Mouse (Mus musculus) liver, embryonic 16.5 days (tissue): ENCODE measurements around the gene Ovol3. TPM values are rescaled to one million over a fixed set of nuclear protein-coding genes. Genes with fewer than 3 reads are reported as not detected.

Source experiments
- ATAC-seq: fragments of 200-750 bp; cut with Nextera tagmentation; 2 replicates; pipeline ENCODE4 v1.8.0; 2017; ENCODE audit warnings: low read depth, mild to moderate bottlenecking, moderate number of reproducible peaks, moderate library complexity
- H3K27ac ChIP-seq: fragments of 300-500 bp; sonication (generic); 2 replicates; pipeline ENCODE4 v1.5.1; 2014; ENCODE audit warnings: mild to moderate bottlenecking, low read length
- H3K27me3 ChIP-seq: fragments of 300-500 bp; sonication (generic); 2 replicates; pipeline ENCODE4 v1.6.1; 2014; ENCODE audit warnings: low read depth, low read length, mixed read lengths; ENCODE audit not compliant: control insufficient read depth, insufficient read depth
- H3K36me3 ChIP-seq: fragments of 300-500 bp; sonication (generic); 2 replicates; pipeline ENCODE4 v1.6.1; 2014; ENCODE audit warnings: mild to moderate bottlenecking; ENCODE audit not compliant: control insufficient read depth, insufficient read depth
- H3K4me1 ChIP-seq: fragments of 300-500 bp; sonication (generic); 2 replicates; pipeline ENCODE4 v1.6.1; 2014; ENCODE audit warnings: low read depth, low read length, mixed read lengths; ENCODE audit not compliant: control insufficient read depth
- H3K4me2 ChIP-seq: fragments of 300-500 bp; sonication (generic); 2 replicates; pipeline ENCODE4 v1.6.1; 2014; ENCODE audit warnings: low read depth, low read length, mixed read lengths
- H3K4me3 ChIP-seq: fragments of 300-500 bp; sonication (generic); 2 replicates; pipeline ENCODE4 v1.5.1; 2014; ENCODE audit warnings: low read depth, mild to moderate bottlenecking, low read length
- H3K9ac ChIP-seq: fragments of 300-500 bp; sonication (generic); 2 replicates; pipeline ENCODE4 v1.6.1; 2014; ENCODE audit warnings: low read depth, low read length
- H3K9me3 ChIP-seq: fragments of 300-500 bp; sonication (generic); replicated peaks from 2 replicates; pipeline ENCODE4 v1.6.1; 2016; ENCODE audit warnings: low read length; ENCODE audit not compliant: control insufficient read depth
- WGBS: fragments of 180-500 bp; shearing (Covaris S2); extraction: QIAGEN DNeasy Blood & Tissue Kit; methylation state at CpG from one replicate; pipeline ENCODE4 v1.1.7; 2014; ENCODE audit not compliant: insufficient replicate concordance; 5-methylcytosine and 5-hydroxymethylcytosine counted together
- polyA plus RNA-seq: library from polyadenylated mRNA; unstranded; fragments of >200 nt; fragmentation: Nextera tagmentation; extraction: Ambion mirVana; gene quantifications from 2 replicates; pipeline ENCODE4 v1.2.1, GENCODE M21; 2015

Gene Ovol3
- polyA plus RNA-seq, 1 experiment from 2014 or later: not detected

- Histone ChIP-seq H3K4me2 (peak overlapping the region; percentile 90), H3K4me1 (peaks cover 26% of the 10 kb centered on the region), H3K9ac (peak overlapping the region; percentile 80), H3K4me3 (peak overlapping the region; percentile 79), H3K36me3 (peaks cover 12% of the 10 kb centered on the region), H3K9me3 (no peaks in the 10 kb centered on the region), H3K27me3 (no peaks in the 10 kb centered on the region), H3K27ac (peak overlapping the region; percentile 91)
- peak; percentile 82 for ATAC-seq
- 1% methylated on average over 25 of the region's 26 CpGs for WGBS
Observed at GRCm38 (mm10) chr7:30193581-30194100, 41.9 kb downstream of the Ovol3 start.

- no peak overlapping the region; the same call in 1 of the 2 replicates for H3K27ac ChIP-seq
- H3K9me3 ChIP-seq: no peaks in the 10 kb centered on the region
- peak overlapping the region; percentile 90 for H3K4me2 ChIP-seq
- peaks cover 12% of the 10 kb centered on the region for H3K36me3 ChIP-seq
- H3K4me3 ChIP-seq: no peak overlapping the region; the same call in 1 of the 2 replicates
- 60% methylated on average over 9 of the region's 9 CpGs for WGBS
- ATAC-seq: no peak
- H3K9ac ChIP-seq: peak overlapping the region; percentile 38
- no peaks in the 10 kb centered on the region for H3K27me3 ChIP-seq
- peaks cover 23% of the 10 kb centered on the region for H3K4me1 ChIP-seq
Observed at GRCm38 (mm10) chr7:30193013-30193412, 42.5 kb downstream of the Ovol3 start.

- no peak for ATAC-seq
- 87% methylated on average over 12 of the region's 12 CpGs for WGBS
- H3K27me3 ChIP-seq: no peaks in the 10 kb centered on the region
- no peak overlapping the region for H3K4me2 ChIP-seq
- peaks cover 18% of the 10 kb centered on the region for H3K36me3 ChIP-seq
- H3K9ac ChIP-seq: no peak overlapping the region
- no peaks in the 10 kb centered on the region for H3K9me3 ChIP-seq
- H3K4me3 ChIP-seq: no peak overlapping the region
- H3K4me1 ChIP-seq: peaks cover 23% of the 10 kb centered on the region
- no peak overlapping the region for H3K27ac ChIP-seq
Observed at GRCm38 (mm10) chr7:30192088-30192487, 43.4 kb downstream of the Ovol3 start.

- 81% methylated on average over 4 of the region's 4 CpGs for WGBS
- no peak overlapping the region for H3K9ac ChIP-seq
- H3K4me2 ChIP-seq: no peak overlapping the region
- no peaks in the 10 kb centered on the region for H3K27me3 ChIP-seq
- peaks cover 28% of the 10 kb centered on the region for H3K36me3 ChIP-seq
- H3K4me3 ChIP-seq: no peak overlapping the region
- no peak overlapping the region for H3K27ac ChIP-seq
- no peaks in the 10 kb centered on the region for H3K9me3 ChIP-seq
- peaks cover 16% of the 10 kb centered on the region for H3K4me1 ChIP-seq
- no peak for ATAC-seq
Observed at GRCm38 (mm10) chr7:30189116-30189491, 46.4 kb downstream of the Ovol3 start.

- Histone ChIP-seq H3K4me3 (no peak overlapping the region), H3K4me2 (no peak overlapping the region), H3K9ac (no peak overlapping the region), H3K4me1 (peaks cover 19% of the 10 kb centered on the region), H3K9me3 (no peaks in the 10 kb centered on the region), H3K36me3 (peaks cover 28% of the 10 kb centered on the region), H3K27ac (no peak overlapping the region), H3K27me3 (no peaks in the 10 kb centered on the region)
- WGBS: 77% methylated on average over 12 of the region's 12 CpGs
- no peak for ATAC-seq
Observed at GRCm38 (mm10) chr7:30188344-30189115, 47.0 kb downstream of the Ovol3 start.

- 72% methylated on average over 13 of the region's 13 CpGs for WGBS
- Histone ChIP-seq H3K36me3 (peaks cover 15% of the 10 kb centered on the region), H3K27me3 (no peaks in the 10 kb centered on the region), H3K27ac (no peak overlapping the region), H3K9ac (no peak overlapping the region), H3K4me3 (no peak overlapping the region; the same call in 1 of the 2 replicates), H3K4me2 (no peak overlapping the region), H3K4me1 (peaks cover 11% of the 10 kb centered on the region), H3K9me3 (no peaks in the 10 kb centered on the region)
- no peak for ATAC-seq
Observed at GRCm38 (mm10) chr7:30184641-30185348, 50.7 kb downstream of the Ovol3 start.

GRCm38 (mm10) chr7:30183879-30184289 is 51.6 kb downstream of the Ovol3 start, which contains the start of gene Cox7a1:
Gene Cox7a1 (plus strand): TSS chr7:30184144.
- no peaks in the 10 kb centered on the region for H3K27me3 ChIP-seq
- H3K36me3 ChIP-seq: peaks cover 15% of the 10 kb centered on the region
- peak within 1 kb of the TSS; percentile 70 for H3K4me2 ChIP-seq
- H3K4me1 ChIP-seq: peaks cover 11% of the 10 kb centered on the region
- WGBS: under 1% methylated on average over 11 of the region's 11 CpGs
- peak within 1 kb of the TSS; percentile 47 for H3K4me3 ChIP-seq
- peak; percentile 92 for ATAC-seq
- peak within 1 kb of the TSS; percentile 45 for H3K9ac ChIP-seq
- 0 out of 2 replicates have a peak within 1 kb of the TSS, but pooled peaks have one; percentile 26 for H3K27ac ChIP-seq
- no peaks in the 10 kb centered on the region for H3K9me3 ChIP-seq
